Mouse (Mus musculus) thymus, adult 2 months (tissue): ENCODE measurements around the gene Sept11.
A peak's percentile ranks its signal among the peaks of the same experiment; 100 is the strongest.

Experiments used
- CTCF ChIP-seq: fragments of 200-500 bp; IDR thresholded peaks from 2 replicates; pipeline ENCODE4 v1.5.1; 2012; ENCODE audit warnings: mild to moderate bottlenecking, control low read depth, low read length, moderate library complexity, borderline replicate concordance; ENCODE audit not compliant: control insufficient read depth, poor library complexity, insufficient read depth; ENCODE audit errors: extremely low read depth
- POLR2A ChIP-seq: fragments of 200-500 bp; IDR thresholded peaks from 2 replicates; pipeline ENCODE4 v1.6.1; 2012; ENCODE audit warnings: mild to moderate bottlenecking, low read length, control low read depth, moderate library complexity; ENCODE audit not compliant: control insufficient read depth, poor library complexity, insufficient read depth; ENCODE audit errors: extremely low read depth

DNA sequence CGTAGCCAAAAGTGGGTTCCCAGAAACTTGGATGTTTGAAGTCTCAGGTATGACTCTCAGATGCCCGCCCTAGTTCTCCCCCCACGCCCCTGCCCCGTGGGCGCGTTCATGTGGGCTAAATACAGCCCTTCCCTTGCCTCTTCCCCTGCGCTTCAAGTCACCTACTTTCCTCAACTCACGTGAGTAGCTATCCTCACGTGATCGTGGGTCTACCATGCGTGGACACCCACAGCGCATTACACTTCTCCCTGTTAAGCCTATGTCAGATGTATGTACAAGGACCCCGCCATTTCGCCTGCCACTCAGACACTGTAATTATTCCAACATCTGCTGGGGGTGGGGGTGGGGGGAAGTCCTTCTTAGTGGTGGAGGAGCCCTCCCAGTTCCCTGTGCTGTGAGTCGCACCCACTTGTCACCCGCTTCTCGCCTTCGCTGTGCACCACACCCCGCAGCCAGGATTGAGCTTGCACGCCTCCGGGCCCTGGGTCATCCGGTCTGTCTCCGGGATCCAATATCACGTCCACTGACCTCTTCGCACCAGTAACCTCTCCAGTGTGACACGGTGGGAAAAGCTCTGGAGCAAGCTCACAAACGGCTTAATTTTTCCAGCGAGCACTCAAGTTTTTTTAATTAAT lies 973 bp upstream of the Sept11 start:
- TF ChIP-seq POLR2A (no peak), CTCF (peak; percentile 17; the same call in 1 of the 2 replicates)
